Mouse (Mus musculus) midbrain, embryonic 16.5 days (tissue): ENCODE data around the gene Zfp57. TPM values are rescaled to one million over a fixed set of nuclear protein-coding genes. Genes with fewer than 3 reads are reported as not detected.
"Not testable (repeated sequence)": the region's sequence is repeated elsewhere in the genome, so short reads cannot be mapped to it uniquely, and the experiment has no call there.

ENCODE experiments used
- ATAC-seq: fragments of 200-750 bp; cut with Nextera tagmentation; 2 replicates; pipeline ENCODE4 v1.8.0; 2017; ENCODE audit warnings: moderate TSS enrichment
- H3K27ac ChIP-seq: fragments of 300-500 bp; sonication (generic); 2 replicates; pipeline ENCODE4 v1.5.1; 2014; ENCODE audit warnings: mild to moderate bottlenecking, low read length, mixed read lengths
- H3K27me3 ChIP-seq: fragments of 300-500 bp; sonication (generic); 2 replicates; pipeline ENCODE4 v1.6.1; 2014; ENCODE audit warnings: low read depth, low read length, mixed read lengths; ENCODE audit not compliant: control insufficient read depth, insufficient read depth
- H3K36me3 ChIP-seq: fragments of 300-500 bp; sonication (generic); 2 replicates; pipeline ENCODE4 v1.6.1; 2014; ENCODE audit warnings: mild to moderate bottlenecking, low read length, moderate library complexity, mixed read lengths; ENCODE audit not compliant: control insufficient read depth, insufficient read depth
- H3K4me1 ChIP-seq: fragments of 300-500 bp; sonication (generic); 2 replicates; pipeline ENCODE4 v1.6.1; 2014; ENCODE audit warnings: mild to moderate bottlenecking, low read length, mixed read lengths; ENCODE audit not compliant: control insufficient read depth, insufficient read depth
- H3K4me2 ChIP-seq: fragments of 300-500 bp; sonication (generic); 2 replicates; pipeline ENCODE4 v1.6.1; 2014; ENCODE audit warnings: mild to moderate bottlenecking, low read length, mixed read lengths
- H3K4me3 ChIP-seq: fragments of 300-500 bp; sonication (generic); 2 replicates; pipeline ENCODE4 v1.5.1; 2014; ENCODE audit warnings: low read depth, mild to moderate bottlenecking, low read length, moderate library complexity, mixed read lengths
- H3K9ac ChIP-seq: fragments of 300-500 bp; sonication (generic); 2 replicates; pipeline ENCODE4 v1.6.1; 2014; ENCODE audit warnings: low read depth, low read length, mixed read lengths
- H3K9me3 ChIP-seq: fragments of 300-500 bp; sonication (generic); replicated peaks from 2 replicates; pipeline ENCODE4 v1.6.1; 2014; ENCODE audit warnings: mild to moderate bottlenecking, low read length, mixed read lengths; ENCODE audit not compliant: control insufficient read depth, poor library complexity, severe bottlenecking
- WGBS: fragments of 180-500 bp; shearing (Covaris S2); extraction: QIAGEN DNeasy Blood & Tissue Kit; methylation state at CpG from one replicate; pipeline ENCODE4 v1.1.7; 2014; 5-methylcytosine and 5-hydroxymethylcytosine counted together
- polyA plus RNA-seq: library from polyadenylated mRNA; unstranded; fragments of >200 nt; fragmentation: Nextera tagmentation; extraction: Ambion mirVana; gene quantifications from 2 replicates; pipeline ENCODE4 v1.2.1, GENCODE M21; 2015

Gene Zfp57
- polyA plus RNA-seq, 1 experiment from 2014 or later: 280 TPM

GRCm38 (mm10) chr17:37003366-37003765, 2.4 kb downstream of the Zfp57 start:
- Histone ChIP-seq H3K4me1 (peaks cover 23% of the 10 kb centered on the region), H3K4me2 (peak overlapping the region; percentile 70), H3K9me3 (no peaks in the 10 kb centered on the region), H3K36me3 (peaks cover 23% of the 10 kb centered on the region), H3K9ac (peak overlapping the region; percentile 99), H3K27me3 (no peaks in the 10 kb centered on the region), H3K4me3 (peak overlapping the region; percentile 77), H3K27ac (peak overlapping the region; percentile 96)
- 12% methylated on average over 4 of the region's 4 CpGs for WGBS
- peak; percentile 49 for ATAC-seq

DNA sequence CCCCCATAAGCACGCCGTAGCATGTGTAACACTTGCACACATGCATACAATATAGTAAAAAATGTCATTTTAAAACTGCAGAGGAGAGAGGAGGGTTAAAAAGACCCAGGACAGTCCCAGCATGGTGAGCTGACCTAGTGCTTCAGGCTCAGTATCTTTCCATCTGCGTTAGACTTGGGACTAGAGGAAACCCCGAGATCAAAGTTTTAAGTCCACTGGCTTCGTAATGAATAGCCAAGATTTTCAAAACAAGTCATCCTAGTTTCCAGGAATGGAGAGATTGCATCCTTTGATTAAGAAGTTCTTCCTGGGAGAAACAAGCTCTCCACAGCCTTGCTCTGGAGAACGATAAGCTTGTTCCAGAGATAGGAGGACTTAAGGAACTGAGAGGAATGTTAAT, 7.2 kb downstream of the Zfp57 start:
- WGBS: 93% methylated on average over 6 of the region's 6 CpGs
- H3K27me3 ChIP-seq: no peaks in the 10 kb centered on the region
- H3K4me3 ChIP-seq: no peak overlapping the region
- ATAC-seq: no peak
- H3K4me1 ChIP-seq: peaks cover 30% of the 10 kb centered on the region
- no peak overlapping the region for H3K9ac ChIP-seq
- H3K9me3 ChIP-seq: no peaks in the 10 kb centered on the region
- H3K36me3 ChIP-seq: peaks cover 48% of the 10 kb centered on the region
- H3K27ac ChIP-seq: no peak overlapping the region
- H3K4me2 ChIP-seq: no peak overlapping the region

DNA sequence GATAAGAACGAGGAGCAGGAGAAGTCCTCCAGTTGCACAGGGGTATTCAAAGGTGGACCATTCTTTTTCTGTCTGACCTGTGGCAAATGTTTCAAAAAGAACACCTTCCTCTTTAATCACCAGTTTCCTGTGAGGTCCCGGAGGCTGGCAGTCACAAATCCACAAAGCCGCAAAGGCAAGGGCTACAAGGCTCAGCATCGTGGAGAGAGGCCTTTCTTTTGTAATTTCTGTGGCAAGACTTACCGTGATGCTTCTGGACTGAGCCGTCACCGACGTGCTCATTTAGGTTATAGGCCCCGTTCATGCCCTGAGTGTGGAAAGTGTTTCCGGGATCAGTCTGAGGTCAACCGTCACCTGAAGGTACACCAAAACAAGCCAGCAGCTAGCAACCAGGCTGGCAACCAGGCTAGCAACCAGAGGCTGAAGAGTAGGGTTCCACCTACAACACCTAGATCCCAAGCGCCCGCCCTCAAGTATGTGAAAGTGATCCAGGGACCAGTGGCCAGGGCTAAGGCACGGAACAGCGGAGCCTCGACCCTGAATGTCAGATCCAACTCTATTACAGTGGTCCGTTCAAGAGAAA, 8.6 kb downstream of the Zfp57 start:
- Histone ChIP-seq H3K9me3 (no peaks in the 10 kb centered on the region), H3K27ac (no peak overlapping the region), H3K4me3 (no peak overlapping the region), H3K27me3 (no peaks in the 10 kb centered on the region), H3K36me3 (peaks cover 51% of the 10 kb centered on the region), H3K4me1 (peaks cover 21% of the 10 kb centered on the region), H3K9ac (no peak overlapping the region), H3K4me2 (no peak overlapping the region)
- 96% methylated on average over 17 of the region's 17 CpGs for WGBS
- no peak for ATAC-seq

- peaks cover 38% of the 10 kb centered on the region for H3K36me3 ChIP-seq
Measured at GRCm38 (mm10) chr17:37011719-37012118, 10.8 kb downstream of the Zfp57 start.

GRCm38 (mm10) chr17:37012141-37012540, 11.2 kb downstream of the Zfp57 start:
- Histone ChIP-seq H3K9me3 (no peaks in the 10 kb centered on the region), H3K27me3 (no peaks in the 10 kb centered on the region), H3K27ac (no peak overlapping the region), H3K36me3 (peaks cover 36% of the 10 kb centered on the region), H3K4me3 (no peak overlapping the region), H3K4me1 (peaks cover 9% of the 10 kb centered on the region; the same call in 1 of the 2 replicates), H3K9ac (no peak overlapping the region), H3K4me2 (no peak overlapping the region)
- WGBS: 81% methylated on average over 5 of the region's 5 CpGs
- no peak for ATAC-seq

More at GRCm38 (mm10) chr17:37011719-37012118, 10.8 kb downstream of the Zfp57 start:
- peaks cover 9% of the 10 kb centered on the region; the same call in 1 of the 2 replicates for H3K4me1 ChIP-seq
- no peak overlapping the region for H3K4me3 ChIP-seq
- no peak for ATAC-seq
- no peak overlapping the region for H3K9ac ChIP-seq
- H3K27ac ChIP-seq: no peak overlapping the region
- no peaks in the 10 kb centered on the region for H3K27me3 ChIP-seq
- 82% methylated on average over 3 of the region's 3 CpGs for WGBS
- no peaks in the 10 kb centered on the region for H3K9me3 ChIP-seq
- no peak overlapping the region for H3K4me2 ChIP-seq

DNA sequence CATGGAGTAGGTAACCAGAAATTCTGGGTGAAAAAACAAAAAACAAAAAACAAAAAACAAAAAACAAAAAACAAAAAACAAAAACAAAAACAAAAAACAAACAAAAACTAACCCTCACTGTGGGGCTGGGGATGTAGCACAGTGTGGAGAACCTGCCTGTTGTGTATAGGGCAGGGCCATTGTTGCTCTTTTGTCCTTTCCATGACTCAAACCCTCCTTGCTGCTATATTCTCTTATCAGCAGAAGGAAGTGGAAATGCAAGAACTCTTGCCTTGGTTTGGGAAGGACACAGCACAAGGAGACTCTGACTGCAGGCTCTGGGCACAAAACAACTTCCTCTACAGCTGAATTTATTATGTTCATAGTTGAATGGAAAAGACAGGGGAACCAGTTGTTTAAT, 15.4 kb downstream of the Zfp57 start:
- Histone ChIP-seq H3K27ac (no peak overlapping the region), H3K4me2 (no peak overlapping the region), H3K9ac (no peak overlapping the region), H3K4me1 (peaks cover 6% of the 10 kb centered on the region; the same call in 1 of the 2 replicates), H3K9me3 (no peaks in the 10 kb centered on the region), H3K4me3 (no peak overlapping the region), H3K27me3 (no peaks in the 10 kb centered on the region), H3K36me3 (peaks cover 7% of the 10 kb centered on the region; the same call in 1 of the 2 replicates)
- ATAC-seq: no peak

DNA sequence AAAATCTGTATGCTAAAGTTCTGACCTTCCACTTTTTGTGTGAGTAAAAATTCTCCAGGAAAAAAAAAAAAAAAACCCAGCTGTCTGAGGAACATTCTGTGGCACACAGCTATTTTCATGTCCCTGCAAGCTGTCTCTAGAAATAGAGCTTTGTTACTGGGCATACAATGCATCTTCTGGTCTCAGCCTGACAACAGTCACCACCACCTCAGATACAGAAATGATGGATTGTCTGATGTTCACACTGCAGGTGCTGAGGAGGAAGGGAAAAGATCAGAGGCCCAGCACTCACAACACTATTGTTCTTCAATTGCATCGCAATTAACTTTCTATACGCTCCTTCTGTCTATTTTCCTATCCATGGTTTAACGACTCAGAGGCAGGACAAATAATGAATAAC, 17.4 kb downstream of the Zfp57 start:
- peaks cover under 1% of the 10 kb centered on the region; the same call in 1 of the 2 replicates for H3K36me3 ChIP-seq
- H3K27me3 ChIP-seq: no peaks in the 10 kb centered on the region
- no peaks in the 10 kb centered on the region for H3K4me1 ChIP-seq
- 86% methylated on average over 3 of the region's 3 CpGs for WGBS
- ATAC-seq: no peak
- H3K4me2 ChIP-seq: no peak overlapping the region
- H3K9ac ChIP-seq: no peak overlapping the region
- no peak overlapping the region for H3K4me3 ChIP-seq
- no peak overlapping the region for H3K27ac ChIP-seq
- no peaks in the 10 kb centered on the region for H3K9me3 ChIP-seq

GRCm38 (mm10) chr17:37019242-37019641, 18.3 kb downstream of the Zfp57 start:
- not testable (repeated sequence) for H3K9me3 ChIP-seq, H3K4me3 ChIP-seq, H3K9ac ChIP-seq, H3K27ac ChIP-seq, ATAC-seq, H3K4me1 ChIP-seq, H3K27me3 ChIP-seq, H3K36me3 ChIP-seq, H3K4me2 ChIP-seq
- 91% methylated on average over 5 of the region's 5 CpGs for WGBS

DNA sequence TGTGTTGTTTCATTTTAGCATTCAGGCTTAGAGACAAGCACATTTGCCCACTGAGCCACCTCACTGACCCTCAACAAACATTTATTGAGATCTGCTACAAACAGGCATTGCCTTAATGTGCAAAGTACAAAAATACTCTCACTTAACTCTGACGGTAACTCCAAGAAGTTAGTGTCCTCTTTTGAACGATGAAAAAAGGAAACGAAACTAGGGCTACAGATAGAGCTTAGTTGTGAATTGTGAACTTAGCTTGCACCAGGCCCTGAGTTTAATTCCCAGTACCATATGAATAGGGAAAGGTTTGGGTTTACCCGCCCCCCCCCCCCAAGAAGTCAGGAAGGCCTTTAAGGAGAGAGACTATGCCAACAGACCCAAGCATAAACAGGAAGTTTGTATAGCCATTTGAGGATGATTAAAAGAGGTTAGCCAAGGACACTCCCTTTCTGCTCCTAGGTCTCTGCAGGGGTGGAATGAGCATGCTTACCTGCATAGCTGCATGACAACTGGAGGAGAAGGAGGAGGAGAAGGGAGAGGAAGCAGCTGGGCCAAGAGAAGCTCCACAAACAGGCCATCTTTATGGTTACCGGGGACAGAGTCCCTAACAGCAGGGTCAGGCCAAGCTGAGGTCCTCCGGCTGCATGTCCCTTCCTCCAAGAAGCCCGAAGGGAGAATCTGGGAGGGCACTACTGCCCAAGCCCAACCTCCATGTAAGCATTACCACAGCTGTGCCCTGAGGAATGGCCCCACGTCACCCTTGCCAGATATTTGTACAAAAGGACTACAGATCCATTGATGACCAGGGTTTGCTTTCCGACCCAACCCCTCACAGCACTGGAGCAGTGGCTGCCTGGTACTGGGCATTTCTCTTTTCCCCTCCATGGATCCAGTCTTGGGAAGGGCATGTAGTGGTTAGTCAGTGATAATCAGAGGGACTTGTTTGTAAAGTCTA, 21.9 kb downstream of the Zfp57 start, which contains the start of gene Mog:
TSS of gene Mog (minus strand) at position 771 of the 949 bp plus-strand sequence.
- H3K4me2 ChIP-seq: no peak within 1 kb of the TSS
- H3K9me3 ChIP-seq: no peaks in the 10 kb centered on the region
- H3K9ac ChIP-seq: no peak within 1 kb of the TSS
- no peaks in the 10 kb centered on the region for H3K27me3 ChIP-seq
- ATAC-seq: no peak
- no peak within 1 kb of the TSS for H3K27ac ChIP-seq
- no peak within 1 kb of the TSS for H3K4me3 ChIP-seq
- WGBS: 75% methylated on average over 9 of the region's 9 CpGs
- peaks cover 4% of the 10 kb centered on the region; the same call in 1 of the 2 replicates for H3K4me1 ChIP-seq
- H3K36me3 ChIP-seq: no peaks in the 10 kb centered on the region
